Mouse (Mus musculus) ES-Bruce4 (cell line): ENCODE results near the gene Prcp.

Experiments used
- CTCF ChIP-seq: IDR thresholded peaks from one replicate; pipeline ENCODE4 v1.8.1; 2011; ENCODE audit warnings: low read depth, low read length
- EP300 ChIP-seq: IDR thresholded peaks from 2 replicates; pipeline ENCODE4 v1.6.1; 2011; ENCODE audit warnings: low read depth, low read length; ENCODE audit not compliant: insufficient read depth
- POLR2A ChIP-seq: IDR thresholded peaks from one replicate; pipeline ENCODE4 v1.8.1; 2011; ENCODE audit warnings: low read length; ENCODE audit not compliant: insufficient read depth

DNA sequence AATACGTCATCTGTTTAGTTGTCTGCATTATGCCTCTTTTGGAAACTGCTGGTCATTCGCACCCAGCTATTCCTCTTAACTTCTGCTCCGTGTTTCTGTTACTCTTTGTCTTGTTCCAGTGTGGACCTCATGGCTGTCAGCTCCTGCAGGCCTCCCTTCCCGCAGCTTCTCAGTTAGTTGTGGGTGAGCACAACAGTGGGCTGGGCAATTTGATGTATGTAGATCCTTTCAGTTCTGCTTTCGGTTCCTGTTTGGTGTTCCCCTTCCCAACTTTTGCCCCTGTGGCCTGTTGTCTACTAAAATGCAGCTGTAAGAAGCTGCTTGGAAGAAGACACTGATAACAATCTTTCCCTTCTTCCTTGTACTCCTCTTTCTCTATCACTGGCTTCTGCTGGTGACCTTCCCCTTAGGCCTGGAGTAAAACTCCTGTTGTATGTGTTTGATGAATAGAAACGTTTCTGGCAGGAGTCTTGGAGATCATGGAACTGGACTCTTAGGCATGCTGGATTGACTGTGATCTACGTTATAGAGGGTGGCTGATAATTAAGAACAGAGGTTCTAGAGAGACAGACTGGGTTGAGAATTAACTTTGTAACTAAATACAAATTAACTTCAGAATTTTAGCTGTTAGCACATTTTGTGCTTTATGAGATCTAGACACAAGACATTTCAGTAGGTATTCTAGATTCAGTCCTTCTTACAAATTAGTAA is 4.5 kb downstream of the Prcp start:
- TF ChIP-seq CTCF (no peak), POLR2A (no peak), EP300 (no peak)
